Mouse (Mus musculus) frontal cortex, adult 2 months (tissue): Measurements from ENCODE around the gene Lsm3. TPM values are rescaled to one million over a fixed set of nuclear protein-coding genes. Genes with fewer than 3 reads are reported as not detected.
"Not testable (repeated sequence)": the region's sequence is repeated elsewhere in the genome, so short reads cannot be mapped to it uniquely, and the experiment has no call there.

Experiments used
- DNase-seq, 2 experiments: peaks; one replicate each; pipeline ENCODE4 v3.0.0; 2022; ENCODE audit warnings: low spot score in 1 of 2; ENCODE audit errors: extremely low spot score in 1 of 2
- polyA plus RNA-seq: library from polyadenylated mRNA; depleted of rRNA; stranded (reverse); fragments of >200 nt; gene quantifications from 2 replicates; pipeline ENCODE4 v1.2.3, GENCODE M21; 2012; rRNA removed

Gene Lsm3
- 66.3 and 69.3 TPM in 2 replicates for polyA plus RNA-seq

GRCm38 (mm10) chr6:91515545-91516449 is at the start of gene Lsm3, which contains the start of gene Xpc:
Lsm3 (plus strand) TSS chr6:91515928.
Xpc (minus strand) TSS chr6:91515888.
- DNase-seq, result peak; percentile 95 to 100

- no peak for DNase-seq
These were observed 48.6 kb upstream of the Lsm3 start for GRCm38 (mm10) chr6:91467106-91467505.

GRCm38 (mm10) chr6:91470712-91471111 is 45.0 kb upstream of the Lsm3 start:
- no peak for DNase-seq

- DNase-seq, result not testable (repeated sequence)
These were observed 44.3 kb upstream of the Lsm3 start for GRCm38 (mm10) chr6:91471427-91471826.

- no peak for DNase-seq
These were observed 43.4 kb upstream of the Lsm3 start for GRCm38 (mm10) chr6:91472319-91472718.

GRCm38 (mm10) chr6:91472868-91473804 is 42.6 kb upstream of the Lsm3 start, which contains the start of the genes Chchd4 and Tmem43:
Chchd4 (minus strand) TSS chr6:91473546.
Tmem43 (plus strand) TSS chr6:91473703.
- DNase-seq, result peak; percentile 99 to 100

GRCm38 (mm10) chr6:91473805-91474440 is 41.8 kb upstream of the Lsm3 start:
- no peak for DNase-seq

- DNase-seq, result peak in 1 of 2 experiments; percentile 46
These were observed 41.1 kb upstream of the Lsm3 start for GRCm38 (mm10) chr6:91474441-91475190.

- DNase-seq, result no peak
These were observed 39.2 kb upstream of the Lsm3 start for GRCm38 (mm10) chr6:91476541-91476940.

- no peak for DNase-seq
These were observed 32.4 kb upstream of the Lsm3 start for GRCm38 (mm10) chr6:91483371-91483770.

- DNase-seq, result no peak
These were observed 28.8 kb upstream of the Lsm3 start for GRCm38 (mm10) chr6:91486736-91487453.

- peak; percentile 70 to 74 for DNase-seq
These were observed 27.1 kb upstream of the Lsm3 start for GRCm38 (mm10) chr6:91488496-91489212.

GRCm38 (mm10) chr6:91489872-91490271 is 25.9 kb upstream of the Lsm3 start:
- peak; percentile 58 to 73 for DNase-seq

- no peak for DNase-seq
These were observed 24.7 kb upstream of the Lsm3 start for GRCm38 (mm10) chr6:91491004-91491403.

- DNase-seq, result no peak
These were observed 22.7 kb upstream of the Lsm3 start for GRCm38 (mm10) chr6:91493053-91493452.

- DNase-seq, result no peak
These were observed 21.2 kb upstream of the Lsm3 start for GRCm38 (mm10) chr6:91494526-91494925.

- no peak for DNase-seq
These were observed 12.4 kb upstream of the Lsm3 start for GRCm38 (mm10) chr6:91503302-91503701.

- DNase-seq, result no peak
These were observed 9.7 kb upstream of the Lsm3 start for GRCm38 (mm10) chr6:91506036-91506435.
